Mouse (Mus musculus): ENCODE measurements around the gene AC140267.1. TPM values are rescaled to one million over a fixed set of nuclear protein-coding genes. Genes with fewer than 3 reads are reported as not detected.
A peak's percentile ranks its signal among the peaks of the same experiment; 100 is the strongest.

The AC140267.1 gene
- total and polyA plus RNA-seq, 2 experiments from 2014 or later = not detected

GRCm38 (mm10) chr15:80228071-80228800, 7.4 kb upstream of the AC140267.1 start:
- ATAC-seq (no peak), DNase-seq (ENCODE audit: low spot score) (peak; percentile 52)

DNA sequence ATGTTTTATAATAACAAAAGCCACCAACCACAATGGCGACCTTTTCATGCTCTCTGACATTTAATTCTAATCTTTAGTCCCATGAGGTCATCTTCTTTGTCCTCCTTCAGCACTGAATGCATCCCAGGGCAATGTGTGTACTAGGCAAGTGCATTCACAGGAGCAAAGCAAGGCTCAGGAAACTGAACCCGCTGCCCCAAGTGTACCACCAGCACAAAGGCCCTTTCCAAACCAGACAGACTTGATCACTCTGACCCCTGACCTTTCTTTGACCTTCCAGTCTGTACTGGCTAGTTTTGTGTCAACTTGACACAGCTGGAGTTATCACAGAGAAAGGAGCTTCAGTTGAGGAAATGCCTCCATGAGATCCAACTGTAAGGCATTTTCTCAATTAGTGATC, 3.3 kb upstream of the AC140267.1 start:
- Histone ChIP-seq H3K4me3 (ENCODE audit: low read length) (no peak overlapping the region), H3K27me3 (ENCODE audit: insufficient read depth, low read length) (no peaks in the 10 kb centered on the region), H3K36me3 (ENCODE audit: insufficient read depth, low read length) (peaks cover 14% of the 10 kb centered on the region), H3K9me3 (ENCODE audit: low read length) (no peaks in the 10 kb centered on the region), H3K9ac (replicated peaks; ENCODE audit: low read length) (no peak overlapping the region), H3K4me2 (ENCODE audit: low read depth, low read length) (no peak overlapping the region), H3K4me1 (ENCODE audit: insufficient read depth, low read length) (0 out of 2 replicates have a peak, but pooled peaks cover 7% of the 10 kb centered on the region), H3K27ac (no peak overlapping the region)
- DNase-seq (ENCODE audit: low spot score) = no peak
- TF ChIP-seq CTCF (IDR thresholded peaks at IDR 0.05; ENCODE audit: low read depth) = no peak
- 30% methylated on average over 2 of the region's 2 CpGs for WGBS
- no peak for ATAC-seq

More at GRCm38 (mm10) chr15:80228071-80228800, 7.4 kb upstream of the AC140267.1 start:
- no peak overlapping the region for H3K9ac ChIP-seq (replicated peaks; ENCODE audit: low read length)
- no peak overlapping the region for H3K4me3 ChIP-seq (ENCODE audit: low read length)
- H3K4me1 ChIP-seq (ENCODE audit: insufficient read depth, low read length) = no peaks in the 10 kb centered on the region
- no peaks in the 10 kb centered on the region for H3K36me3 ChIP-seq (ENCODE audit: insufficient read depth, low read length)
- WGBS = 47% methylated on average over 17 of the region's 17 CpGs
- H3K9me3 ChIP-seq (ENCODE audit: low read length) = no peaks in the 10 kb centered on the region
- TF ChIP-seq CTCF (IDR thresholded peaks at IDR 0.05; ENCODE audit: low read depth) = no peak
- H3K4me2 ChIP-seq (ENCODE audit: low read depth, low read length) = no peak overlapping the region
- H3K27me3 ChIP-seq (ENCODE audit: insufficient read depth, low read length) = no peaks in the 10 kb centered on the region
- 0 out of 2 replicates have a peak overlapping the region, but pooled peaks have one; percentile 2 for H3K27ac ChIP-seq

DNA sequence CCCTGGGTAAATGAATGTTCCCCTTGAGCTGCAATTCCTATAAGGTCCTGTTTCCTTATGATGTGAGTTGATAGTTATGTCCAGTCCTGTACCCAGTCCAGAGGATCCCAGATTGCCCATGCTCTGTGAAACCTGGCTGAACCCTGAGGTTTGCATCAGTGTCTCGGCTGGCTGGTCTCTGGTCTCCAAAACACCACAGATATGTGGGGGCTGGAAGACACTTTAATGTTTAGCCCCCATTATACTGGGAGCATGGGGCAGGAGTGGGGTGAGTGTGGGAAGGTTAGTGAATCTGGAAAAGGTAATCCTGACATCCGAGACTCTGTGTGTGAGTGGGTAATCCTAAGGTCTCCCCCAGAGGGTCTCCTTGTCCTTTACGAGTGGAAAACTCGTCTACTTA, 2.6 kb upstream of the AC140267.1 start:
- H3K36me3 ChIP-seq (ENCODE audit: insufficient read depth, low read length) = peaks cover 17% of the 10 kb centered on the region
- H3K4me1 ChIP-seq (ENCODE audit: insufficient read depth, low read length) = 0 out of 2 replicates have a peak, but pooled peaks cover 7% of the 10 kb centered on the region
- H3K27me3 ChIP-seq (ENCODE audit: insufficient read depth, low read length) = no peaks in the 10 kb centered on the region
- ATAC-seq = no peak
- 0 out of 2 replicates have a peak overlapping the region, but pooled peaks have one; percentile 89 for H3K9ac ChIP-seq (replicated peaks; ENCODE audit: low read length)
- 51% methylated on average over 4 of the region's 4 CpGs for WGBS
- no peaks in the 10 kb centered on the region for H3K9me3 ChIP-seq (ENCODE audit: low read length)
- H3K4me3 ChIP-seq (ENCODE audit: low read length) = no peak overlapping the region
- DNase-seq (ENCODE audit: low spot score) = no peak
- H3K27ac ChIP-seq = peak overlapping the region; percentile 92; the same call in 1 of the 2 replicates
- peak overlapping the region; percentile 95 for H3K4me2 ChIP-seq (ENCODE audit: low read depth, low read length)
- no peak for TF ChIP-seq CTCF (IDR thresholded peaks at IDR 0.05; ENCODE audit: low read depth)

DNA sequence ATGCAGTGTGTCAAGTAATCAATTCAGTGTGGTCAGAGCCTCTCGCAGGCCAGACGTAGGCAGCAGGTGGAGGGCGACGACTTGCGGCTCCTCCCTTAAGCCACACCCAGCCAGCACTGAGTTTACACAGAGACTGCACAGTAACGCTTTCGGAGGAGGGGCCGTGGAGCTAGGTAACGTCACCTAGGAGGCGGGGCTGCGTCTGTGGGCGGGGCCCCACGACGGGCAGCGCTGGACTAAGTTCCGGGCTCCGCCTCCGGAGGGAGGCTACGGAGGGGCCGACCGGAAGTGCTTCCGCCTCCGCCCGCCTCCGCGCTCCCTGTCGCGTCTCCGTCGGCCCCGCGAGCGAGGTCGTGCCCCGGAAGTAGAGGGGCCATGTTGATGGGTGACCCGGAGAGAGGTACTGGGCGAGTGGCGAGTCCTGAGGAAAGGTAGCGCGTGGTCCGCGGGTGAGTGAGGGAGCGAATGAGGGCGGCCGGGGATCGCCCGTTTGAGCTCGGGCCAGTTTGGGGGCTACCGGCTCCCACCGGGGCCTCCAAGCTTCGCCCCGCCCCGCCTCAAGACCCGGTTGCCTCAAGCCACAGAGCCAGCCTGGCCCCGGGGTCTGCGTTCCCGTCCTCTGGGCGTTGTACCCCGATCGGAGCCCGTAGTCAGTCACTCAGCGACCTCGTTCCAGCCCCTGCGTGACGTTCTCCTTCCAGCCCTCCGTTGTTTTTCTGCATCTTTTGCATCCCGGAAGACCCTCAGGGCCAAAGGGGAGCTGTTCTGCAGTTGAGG, 1.7 kb upstream of the AC140267.1 start, which contains the start of gene Mief1:
Gene Mief1 (plus strand): TSS at position 286 of the 777 bp plus-strand sequence.
- peak; percentile 97 for ATAC-seq
- peak within 1 kb of the TSS; percentile 95 for H3K4me2 ChIP-seq (ENCODE audit: low read depth, low read length)

GRCm38 (mm10) chr15:80248135-80248534, 12.5 kb downstream of the AC140267.1 start:
- peaks cover 43% of the 10 kb centered on the region for H3K36me3 ChIP-seq (ENCODE audit: insufficient read depth, low read length)
- H3K27me3 ChIP-seq (ENCODE audit: insufficient read depth, low read length) = no peaks in the 10 kb centered on the region
- no peak overlapping the region for H3K9ac ChIP-seq (replicated peaks; ENCODE audit: low read length)
- no peak overlapping the region for H3K4me2 ChIP-seq (ENCODE audit: low read depth, low read length)
- no peak overlapping the region for H3K4me3 ChIP-seq (ENCODE audit: low read length)
- DNase-seq (ENCODE audit: low spot score) (no peak), ATAC-seq (no peak)
- TF ChIP-seq CTCF (IDR thresholded peaks at IDR 0.05; ENCODE audit: low read depth) = no peak
- no peaks in the 10 kb centered on the region for H3K9me3 ChIP-seq (ENCODE audit: low read length)
- 95% methylated on average over 12 of the region's 12 CpGs for WGBS
- no peak overlapping the region for H3K27ac ChIP-seq
- no peaks in the 10 kb centered on the region for H3K4me1 ChIP-seq (ENCODE audit: insufficient read depth, low read length)

More for the DNA sequence above, 1.7 kb upstream of the AC140267.1 start, which contains the start of gene Mief1:
- H3K9ac ChIP-seq (replicated peaks; ENCODE audit: low read length) = peak within 1 kb of the TSS; percentile 89
- 0 out of 2 replicates have a peak, but pooled peaks cover 7% of the 10 kb centered on the region for H3K4me1 ChIP-seq (ENCODE audit: insufficient read depth, low read length)
- H3K4me3 ChIP-seq (ENCODE audit: low read length) = peak within 1 kb of the TSS; percentile 90
- H3K36me3 ChIP-seq (ENCODE audit: insufficient read depth, low read length) = peaks cover 25% of the 10 kb centered on the region
- peak; percentile 98 for DNase-seq (ENCODE audit: low spot score)
- H3K9me3 ChIP-seq (ENCODE audit: low read length) = no peaks in the 10 kb centered on the region
- peak; percentile 2; the same call in 1 of the 2 replicates for TF ChIP-seq CTCF (IDR thresholded peaks at IDR 0.05; ENCODE audit: low read depth)
- peak within 1 kb of the TSS; percentile 92 for H3K27ac ChIP-seq
- no peaks in the 10 kb centered on the region for H3K27me3 ChIP-seq (ENCODE audit: insufficient read depth, low read length)
- WGBS = under 1% methylated on average over 59 of the region's 67 CpGs

DNA sequence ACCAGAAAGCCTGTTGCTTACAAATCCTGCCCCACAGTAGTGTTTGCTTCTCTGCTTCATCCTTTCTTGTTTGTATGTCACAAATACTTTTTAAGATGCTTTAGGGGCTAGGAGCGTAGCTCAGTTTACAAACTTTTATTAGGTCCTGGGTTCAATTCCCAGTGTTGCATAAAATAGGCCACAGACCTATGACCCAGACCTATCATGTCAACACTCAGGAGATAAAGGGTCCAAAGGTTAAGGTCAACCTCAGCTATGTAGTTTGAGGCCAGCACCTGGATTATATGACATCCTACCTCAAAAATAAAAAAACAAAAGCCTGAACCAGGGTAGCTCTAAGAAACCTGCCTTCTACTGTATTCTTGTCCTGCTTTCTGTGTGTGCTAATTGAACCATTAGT, 13.0 kb downstream of the AC140267.1 start:
- Histone ChIP-seq H3K4me3 (ENCODE audit: low read length) (no peak overlapping the region), H3K27me3 (ENCODE audit: insufficient read depth, low read length) (no peaks in the 10 kb centered on the region), H3K36me3 (ENCODE audit: insufficient read depth, low read length) (peaks cover 41% of the 10 kb centered on the region), H3K9ac (replicated peaks; ENCODE audit: low read length) (no peak overlapping the region), H3K9me3 (ENCODE audit: low read length) (no peaks in the 10 kb centered on the region), H3K4me1 (ENCODE audit: insufficient read depth, low read length) (no peaks in the 10 kb centered on the region), H3K27ac (no peak overlapping the region), H3K4me2 (ENCODE audit: low read depth, low read length) (no peak overlapping the region)
- WGBS = 100% methylated on average over 1 of the region's 1 CpGs
- no peak for TF ChIP-seq CTCF (IDR thresholded peaks at IDR 0.05; ENCODE audit: low read depth)
- ATAC-seq = no peak
- no peak for DNase-seq (ENCODE audit: low spot score)

All from hindbrain, postnatal 0 days (tissue).